Mouse (Mus musculus): ENCODE data around the gene Cblc. TPM values are rescaled to one million over a fixed set of nuclear protein-coding genes. Genes with fewer than 3 reads are reported as not detected.
A peak's percentile ranks its signal among the peaks of the same experiment; 100 is the strongest.

Gene Cblc
- total and polyA plus RNA-seq, 2 experiments from 2014 or later, result 1.2 to 1.8 TPM

DNA sequence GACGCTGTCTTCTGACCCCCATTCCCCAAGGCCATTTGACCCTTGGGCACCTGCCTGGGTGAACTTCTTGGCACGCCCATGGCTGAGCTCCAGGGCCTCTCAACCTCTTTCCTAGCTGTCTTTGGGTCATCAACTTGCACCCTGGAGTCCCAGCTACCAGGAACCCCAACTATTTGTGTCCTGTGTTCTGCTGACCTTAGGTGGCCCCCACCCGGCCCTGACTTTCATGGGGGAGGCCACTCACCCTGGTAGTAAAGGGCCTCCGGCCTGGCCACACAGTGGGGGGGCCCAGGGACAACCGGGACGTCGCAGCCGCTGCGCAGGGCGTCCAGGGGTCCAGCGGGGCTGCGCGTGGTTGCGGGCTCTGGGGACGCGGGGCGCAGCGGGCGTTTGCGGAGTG is 25.6 kb upstream of the Cblc start:
- Histone ChIP-seq H3K27me3 (ENCODE audit: insufficient read depth, low read length) (peaks cover 26% of the 10 kb centered on the region), H3K36me3 (ENCODE audit: insufficient read depth, low read length) (no peaks in the 10 kb centered on the region), H3K4me1 (ENCODE audit: insufficient read depth, low read length) (peaks cover 1% of the 10 kb centered on the region; the same call in 1 of the 2 replicates), H3K9ac (replicated peaks; ENCODE audit: low read length, poor library complexity, severe bottlenecking) (peak overlapping the region; percentile 8; the same call in 1 of the 2 replicates), H3K4me2 (ENCODE audit: low read depth, low read length, poor library complexity, severe bottlenecking) (peak overlapping the region; percentile 56), H3K4me3 (ENCODE audit: low read depth, low read length) (peak overlapping the region; percentile 30), H3K27ac (ENCODE audit: low read depth, low read length) (no peak overlapping the region), H3K9me3 (ENCODE audit: low read length) (no peaks in the 10 kb centered on the region)
- no peak for TF ChIP-seq CTCF (IDR thresholded peaks at IDR 0.05)
- WGBS, result 9% methylated on average over 10 of the region's 20 CpGs
- ATAC-seq (ENCODE audit: low FRiP score), result no peak
- no peak for DNase-seq (ENCODE audit: low spot score)

DNA sequence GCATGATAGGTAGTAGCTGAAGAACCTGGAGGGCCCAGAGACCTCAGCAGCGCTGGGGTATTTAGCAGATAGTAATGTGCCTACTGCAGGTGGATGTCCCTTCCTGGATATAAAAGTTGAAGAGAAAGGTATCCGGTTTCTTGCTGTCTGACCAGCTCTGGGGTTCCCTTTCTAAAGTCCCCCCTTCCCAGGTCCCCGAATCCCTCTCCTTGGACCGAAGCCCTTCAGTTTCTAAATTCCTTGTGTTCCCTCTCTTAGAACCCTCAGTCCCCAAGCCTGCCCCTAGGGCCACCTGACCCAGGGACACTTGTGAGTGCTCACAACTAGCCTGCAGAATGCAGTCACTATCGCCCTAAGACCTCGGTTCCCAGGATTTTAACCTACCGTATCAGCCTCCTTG is 25.0 kb upstream of the Cblc start:
- no peak for DNase-seq (ENCODE audit: low spot score)
- Histone ChIP-seq H3K27ac (ENCODE audit: low read depth, low read length) (no peak overlapping the region), H3K4me3 (ENCODE audit: low read depth, low read length) (no peak overlapping the region), H3K36me3 (ENCODE audit: insufficient read depth, low read length) (no peaks in the 10 kb centered on the region), H3K9me3 (ENCODE audit: low read length) (no peaks in the 10 kb centered on the region), H3K9ac (replicated peaks; ENCODE audit: low read length, poor library complexity, severe bottlenecking) (no peak overlapping the region), H3K4me1 (ENCODE audit: insufficient read depth, low read length) (peaks cover 4% of the 10 kb centered on the region; the same call in 1 of the 2 replicates), H3K4me2 (ENCODE audit: low read depth, low read length, poor library complexity, severe bottlenecking) (no peak overlapping the region), H3K27me3 (ENCODE audit: insufficient read depth, low read length) (peaks cover 26% of the 10 kb centered on the region)
- no peak for TF ChIP-seq CTCF (IDR thresholded peaks at IDR 0.05)
- 66% methylated on average over 7 of the region's 7 CpGs for WGBS
- no peak for ATAC-seq (ENCODE audit: low FRiP score)

DNA sequence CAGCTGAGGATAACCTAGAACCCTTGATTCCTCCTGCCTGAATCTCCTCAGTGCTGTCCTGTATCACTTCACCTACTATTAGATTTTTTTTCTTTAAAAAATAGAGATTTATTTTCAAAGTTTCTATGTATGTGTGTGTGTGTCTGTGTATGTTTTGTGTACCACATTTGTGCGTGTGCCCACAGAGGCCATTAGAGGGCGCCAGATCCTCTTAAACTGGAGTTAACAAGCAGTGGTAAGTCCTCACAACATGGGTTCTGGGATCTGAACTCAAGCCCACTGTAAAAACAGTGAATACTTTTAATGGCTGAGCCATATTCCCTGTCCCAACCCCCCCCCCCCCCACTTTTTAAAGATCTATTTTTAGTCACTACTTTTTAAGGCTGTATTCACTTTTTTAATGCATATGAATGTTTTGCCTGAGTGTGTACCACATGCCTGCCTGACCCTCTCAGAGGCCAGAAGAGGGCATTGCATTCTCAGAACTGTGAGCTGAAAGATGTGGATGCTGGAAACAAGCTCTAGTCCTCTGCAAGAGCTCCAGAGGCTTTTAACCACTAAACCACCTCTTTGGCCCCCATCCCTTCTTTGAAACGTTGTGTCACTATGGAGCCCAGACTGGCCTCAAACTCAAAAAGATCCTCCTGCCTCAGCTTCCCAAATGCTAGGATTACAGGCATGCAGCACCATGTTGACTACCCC is 23.9 kb upstream of the Cblc start:
- Histone ChIP-seq H3K9me3 (ENCODE audit: low read length) (no peaks in the 10 kb centered on the region), H3K9ac (replicated peaks; ENCODE audit: low read length, poor library complexity, severe bottlenecking) (no peak overlapping the region), H3K4me2 (ENCODE audit: low read depth, low read length, poor library complexity, severe bottlenecking) (no peak overlapping the region), H3K4me1 (ENCODE audit: insufficient read depth, low read length) (peaks cover 6% of the 10 kb centered on the region; the same call in 1 of the 2 replicates), H3K27me3 (ENCODE audit: insufficient read depth, low read length) (peaks cover 26% of the 10 kb centered on the region), H3K27ac (ENCODE audit: low read depth, low read length) (no peak overlapping the region), H3K36me3 (ENCODE audit: insufficient read depth, low read length) (no peaks in the 10 kb centered on the region), H3K4me3 (ENCODE audit: low read depth, low read length) (no peak overlapping the region)
- ATAC-seq (ENCODE audit: low FRiP score) (no peak), DNase-seq (ENCODE audit: low spot score) (no peak)
- no peak; the same call in 1 of the 2 replicates for TF ChIP-seq CTCF (IDR thresholded peaks at IDR 0.05)
- WGBS, result 77% methylated on average over 3 of the region's 3 CpGs

DNA sequence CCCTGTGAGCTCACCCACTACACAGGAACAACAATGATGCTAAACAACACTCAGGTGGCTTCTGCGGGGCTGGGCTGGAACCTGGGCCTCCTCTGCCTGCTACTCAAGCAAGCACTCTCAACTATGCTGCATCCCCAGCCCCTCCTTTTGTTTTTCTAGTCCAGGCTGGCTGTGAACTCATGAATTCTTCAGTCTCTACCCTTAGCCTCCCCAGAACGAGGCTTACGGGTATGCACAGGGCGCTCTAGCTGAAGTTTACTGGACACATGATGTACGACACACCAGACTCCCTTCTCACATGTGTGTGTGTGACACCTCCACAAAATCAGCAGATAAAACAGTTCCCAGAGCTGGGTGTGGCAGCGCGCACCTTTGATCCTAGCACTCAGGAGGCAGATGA is 22.3 kb upstream of the Cblc start:
- 90% methylated on average over 7 of the region's 7 CpGs for WGBS
- ATAC-seq (ENCODE audit: low FRiP score), result no peak
- peaks cover 23% of the 10 kb centered on the region for H3K27me3 ChIP-seq (ENCODE audit: insufficient read depth, low read length)

DNA sequence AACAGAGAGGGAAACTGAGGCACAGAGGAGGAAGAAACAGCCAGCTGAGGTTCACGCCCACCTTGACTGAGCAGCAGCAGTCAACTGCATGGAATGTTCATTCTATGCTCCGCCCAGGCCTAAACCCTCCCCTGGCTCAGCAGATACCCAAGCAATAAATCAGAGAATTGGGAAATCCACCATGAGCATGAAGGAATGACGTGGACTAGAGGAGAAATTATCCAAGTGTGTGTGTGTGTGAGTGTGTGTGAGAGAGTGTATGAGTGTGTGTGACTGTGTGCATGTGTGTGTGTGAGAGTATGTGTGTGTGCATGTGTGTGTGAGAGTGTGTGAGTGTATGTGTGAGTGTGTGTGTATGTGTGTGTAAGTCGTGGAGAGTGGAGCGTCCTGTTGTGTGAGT is 21.8 kb upstream of the Cblc start:
- TF ChIP-seq CTCF (IDR thresholded peaks at IDR 0.05), result no peak
- Histone ChIP-seq H3K27me3 (ENCODE audit: insufficient read depth, low read length) (peaks cover 18% of the 10 kb centered on the region), H3K4me2 (ENCODE audit: low read depth, low read length, poor library complexity, severe bottlenecking) (no peak overlapping the region), H3K9ac (replicated peaks; ENCODE audit: low read length, poor library complexity, severe bottlenecking) (no peak overlapping the region), H3K27ac (ENCODE audit: low read depth, low read length) (no peak overlapping the region), H3K4me1 (ENCODE audit: insufficient read depth, low read length) (peaks cover 6% of the 10 kb centered on the region; the same call in 1 of the 2 replicates), H3K36me3 (ENCODE audit: insufficient read depth, low read length) (no peaks in the 10 kb centered on the region), H3K4me3 (ENCODE audit: low read depth, low read length) (no peak overlapping the region), H3K9me3 (ENCODE audit: low read length) (no peaks in the 10 kb centered on the region)
- ATAC-seq (ENCODE audit: low FRiP score) (no peak), DNase-seq (ENCODE audit: low spot score) (no peak)
- WGBS, result 89% methylated on average over 5 of the region's 5 CpGs

More for the DNA sequence above, 22.3 kb upstream of the Cblc start:
- no peaks in the 10 kb centered on the region for H3K36me3 ChIP-seq (ENCODE audit: insufficient read depth, low read length)
- no peak overlapping the region for H3K9ac ChIP-seq (replicated peaks; ENCODE audit: low read length, poor library complexity, severe bottlenecking)
- H3K4me2 ChIP-seq (ENCODE audit: low read depth, low read length, poor library complexity, severe bottlenecking), result no peak overlapping the region
- H3K4me3 ChIP-seq (ENCODE audit: low read depth, low read length), result no peak overlapping the region
- peaks cover 6% of the 10 kb centered on the region; the same call in 1 of the 2 replicates for H3K4me1 ChIP-seq (ENCODE audit: insufficient read depth, low read length)
- DNase-seq (ENCODE audit: low spot score), result no peak
- no peaks in the 10 kb centered on the region for H3K9me3 ChIP-seq (ENCODE audit: low read length)
- TF ChIP-seq CTCF (IDR thresholded peaks at IDR 0.05), result no peak
- H3K27ac ChIP-seq (ENCODE audit: low read depth, low read length), result no peak overlapping the region

DNA sequence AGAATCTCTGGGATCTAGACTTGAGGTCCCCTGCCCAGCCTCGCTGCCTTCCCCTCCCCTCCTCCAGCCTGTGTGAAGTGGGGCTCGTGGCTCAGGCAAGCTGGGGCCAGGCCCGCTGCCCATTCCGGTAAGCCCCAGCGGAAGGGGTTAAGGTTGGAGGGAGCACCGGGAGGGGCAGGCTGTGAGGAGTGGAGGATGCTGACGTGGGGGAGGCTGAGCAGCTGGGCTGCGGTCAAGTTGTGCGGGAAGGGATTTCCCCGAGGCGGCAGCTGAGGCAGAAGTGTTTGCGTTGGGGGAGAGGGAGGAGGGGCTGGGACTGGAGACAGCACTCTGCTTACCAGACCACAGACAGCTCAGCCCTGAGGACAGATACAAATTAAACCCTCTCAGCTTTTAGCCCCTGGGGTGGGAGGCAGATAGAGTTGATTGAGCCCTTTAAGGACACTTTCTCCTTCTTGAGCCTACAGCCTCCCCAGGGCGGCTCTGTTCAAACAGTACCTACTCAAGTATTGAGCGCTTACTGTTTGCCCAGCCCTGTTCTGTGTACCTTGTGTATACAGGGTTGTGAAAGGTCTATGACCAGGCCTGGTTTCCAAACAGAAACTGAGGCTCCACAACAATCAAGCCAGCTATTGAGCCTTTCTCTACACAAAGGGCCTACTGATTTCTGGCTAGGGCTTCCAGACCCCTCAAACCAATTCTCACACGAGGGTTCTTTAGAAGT is 20.9 kb upstream of the Cblc start:
- ATAC-seq (ENCODE audit: low FRiP score) (no peak), DNase-seq (ENCODE audit: low spot score) (no peak)
- Histone ChIP-seq H3K4me3 (ENCODE audit: low read depth, low read length) (no peak overlapping the region), H3K9ac (replicated peaks; ENCODE audit: low read length, poor library complexity, severe bottlenecking) (no peak overlapping the region), H3K4me2 (ENCODE audit: low read depth, low read length, poor library complexity, severe bottlenecking) (peak overlapping the region; percentile 19), H3K27me3 (ENCODE audit: insufficient read depth, low read length) (peaks cover 16% of the 10 kb centered on the region), H3K36me3 (ENCODE audit: insufficient read depth, low read length) (no peaks in the 10 kb centered on the region), H3K4me1 (ENCODE audit: insufficient read depth, low read length) (peaks cover 6% of the 10 kb centered on the region; the same call in 1 of the 2 replicates), H3K27ac (ENCODE audit: low read depth, low read length) (no peak overlapping the region), H3K9me3 (ENCODE audit: low read length) (no peaks in the 10 kb centered on the region)
- TF ChIP-seq CTCF (IDR thresholded peaks at IDR 0.05), result no peak
- 14% methylated on average over 15 of the region's 15 CpGs for WGBS

All from midbrain, postnatal 0 days (tissue).